Mouse (Mus musculus) heart, postnatal 0 days (tissue): ENCODE results near the gene Prkaca.

ENCODE experiments used
- CTCF ChIP-seq: IDR thresholded peaks from 2 replicates; pipeline ENCODE4 v1.5.1; 2016; ENCODE audit warnings: antibody characterized with exemption, control low read depth, low read depth
- EP300 ChIP-seq: IDR thresholded peaks from 2 replicates; pipeline ENCODE4 v1.6.1; 2016; ENCODE audit warnings: antibody characterized with exemption, low read depth

- TF ChIP-seq CTCF (peak; percentile 43), EP300 (no peak)
These were observed 25.7 kb downstream of the Prkaca start for GRCm38 (mm10) chr8:83998231-83999056.
